ENCODE assay signal across 18 mouse cellular contexts in genomic region chr13:104101606-104102235, GRCm38 (mm10). TPM values are rescaled to one million over a fixed set of nuclear protein-coding genes. Genes with fewer than 3 reads are reported as not detected.
DNase-seq lines count a peak whose midpoint lies in the region; ATAC-seq lines count a peak whose summit lies in the region.
"Had no signal": no experiment of that assay in that cellular context is flagged by ENCODE, and none has a peak within 500 bp of the region (broad histone marks: within the 10 kb centered on the region; RNA-seq: fewer than 3 reads in every experiment).

No protein-coding gene starts in this region.

- no peaks in the 10 kb centered on the region for H3K27me3 ChIP-seq in megakaryocyte, embryonic 14.5 days (replicated peaks)
- H3K27me3 ChIP-seq: embryonic facial prominence, embryonic 12.5 days; forebrain, embryonic 15.5 days; hindbrain, embryonic 13.5 days; Patski had no signal

- peak; percentile 48 for DNase-seq in adrenal gland, postnatal 14 days
- DNase-seq in adrenal gland, postnatal 10 days, result no peak
- peak; percentile 30 for DNase-seq in R1 (ENCODE audit: low read depth, low spot score)
- DNase-seq in left cerebral cortex, adult 18-20 months (ENCODE audit: low spot score in 2 of 2), result no peak
- DNase-seq: cerebellum, adult 18-20 months; cerebellum, adult 9-11 months; gastrocnemius, postnatal 36 days; heart, postnatal 14 days; kidney, adult 2 months had no signal

- H3K36me3 ChIP-seq in megakaryocyte, embryonic 14.5 days (replicated peaks; ENCODE audit: low read length), result peaks cover 43% of the 10 kb centered on the region
- H3K36me3 ChIP-seq: embryonic facial prominence, embryonic 12.5 days; forebrain, embryonic 15.5 days had no signal

- peak overlapping the region; percentile 79 for H3K4me3 ChIP-seq in megakaryocyte, embryonic 14.5 days (replicated peaks)
- H3K4me3 ChIP-seq: embryonic facial prominence, embryonic 12.5 days; forebrain, embryonic 15.5 days; hindbrain, embryonic 13.5 days had no signal

- H3K9me3 ChIP-seq in megakaryocyte, embryonic 14.5 days, result peaks cover 10% of the 10 kb centered on the region; the same call in 1 of the 2 replicates
- H3K9me3 ChIP-seq: forebrain, embryonic 15.5 days; G1E; hindbrain, embryonic 13.5 days had no signal

- peaks cover 26% of the 10 kb centered on the region for H3K4me1 ChIP-seq in megakaryocyte, embryonic 14.5 days
- H3K4me1 ChIP-seq: embryonic facial prominence, embryonic 12.5 days; forebrain, embryonic 15.5 days; hindbrain, embryonic 13.5 days had no signal

- ATAC-seq in megakaryocyte, adult 5-6 weeks (ENCODE audit: poor library complexity, severe bottlenecking), result no peak
- ATAC-seq: forebrain, embryonic 15.5 days; intestine, embryonic 16.5 days; Patski had no signal

RNA-seq across cellular contexts. Expression of gene Nln, which starts 7.7 kb away (rescaled TPM):
- total RNA-seq in adrenal gland, postnatal 14 days (2021), result 21.0 and 26.5 TPM in 2 replicates
- 10 to 100 TPM; 27.2 to 28.4 TPM for total RNA-seq in adrenal gland, postnatal 10 days (2021)
- polyA plus RNA-seq in megakaryocyte, embryonic 14.5 days (2012; ENCODE audit: insufficient read depth, low replicate concordance), result 3.5 and 11.1 TPM in 2 replicates
- total RNA-seq in megakaryocyte, adult 5-6 weeks (2015), result 26.6 and 31.6 TPM in 2 replicates
- total RNA-seq in megakaryocyte, adult 5-6 weeks (2017), result 27.7 and 37.3 TPM in 2 replicates
- total RNA-seq in left cerebral cortex, adult 18-20 months (2021), result 10 to 100 TPM; 23.9 to 26.5 TPM

RNA-seq across cellular contexts. Expression of gene Sgtb, which starts 7.8 kb away (rescaled TPM):
- 7.1 and 9.7 TPM in 2 replicates for total RNA-seq in adrenal gland, postnatal 14 days (2021)
- 1 to 10 TPM; 5.2 to 7.6 TPM for total RNA-seq in adrenal gland, postnatal 10 days (2021)
- 0.44 TPM in 1 of 2 replicates, not detected in the other for polyA plus RNA-seq in megakaryocyte, embryonic 14.5 days (2012; ENCODE audit: insufficient read depth, low replicate concordance)
- total RNA-seq in megakaryocyte, adult 5-6 weeks (2015), result 0.11 and 0.14 TPM in 2 replicates
- 0.40 and 0.65 TPM in 2 replicates for total RNA-seq in megakaryocyte, adult 5-6 weeks (2017)
- total RNA-seq in left cerebral cortex, adult 18-20 months (2021), result 100 to 1,000 TPM; 144 to 147 TPM
- total RNA-seq: hematopoietic stem cell, adult 5-6 weeks had no signal

Comparison
In these comparisons a context has a peak if more than half of its experiments do, and no peak if none do; other contexts are left out.
1. DNase-seq: peak in adrenal gland, postnatal 14 days (single experiment) and R1 (single experiment); none in adrenal gland, postnatal 10 days (single experiment) and left cerebral cortex, adult 18-20 months (0 of 2).
2. RNA of gene Sgtb, which starts 7.8 kb away (total RNA-seq): 144 to 147 TPM in left cerebral cortex, adult 18-20 months; 5.2 to 7.6 TPM in adrenal gland, postnatal 10 days, 7.1 to 9.7 TPM in adrenal gland, postnatal 14 days and 0.11 to 0.65 TPM in megakaryocyte, adult 5-6 weeks; every median in the first group is over 10 times any median in the second.